Mouse (Mus musculus) Patski (cell line): ENCODE data around the gene Zdhhc23. TPM values are rescaled to one million over a fixed set of nuclear protein-coding genes. Genes with fewer than 3 reads are reported as not detected.

Source experiments
- ATAC-seq: fragments of 100-300 bp; one replicate; pipeline ENCODE4 v1.8.0; 2021
- CTCF ChIA-PET: fragments of 350-600 bp; sonication (Branson Sonifier 250); formaldehyde crosslinking; loops from one replicate; lab custom pipeline; 2022; ENCODE audit warnings: inconsistent platforms; lab: Charles Lee
- POLR2A ChIA-PET: fragments of 350-600 bp; sonication (Branson Sonifier 250); formaldehyde crosslinking; loops from one replicate; lab custom pipeline; 2022; ENCODE audit warnings: antibody characterized with exemption, inconsistent platforms; lab: Charles Lee
- DNase-seq: peaks from one replicate; pipeline ENCODE4 v3.0.0-alpha.2; 2011; ENCODE audit warnings: low read depth, low spot score
- H3K27me3 ChIP-seq: fragments of 371-371 bp; one replicate; pipeline ENCODE4 v1.5.1; 2021
- CTCF ChIP-seq: fragments of 100-300 bp; IDR thresholded peaks from one replicate; pipeline ENCODE4 v1.5.1; 2021
- in situ Hi-C: fragments of 300-500 bp; cut with MboI; formaldehyde crosslinking; loops from 3 replicates; pipeline ENCODE4 v1.11.1; 2018; ENCODE audit warnings: low pct_unique_long_range_greater_than_20kb, mixed read lengths
- polyA plus RNA-seq: library from polyadenylated mRNA; unstranded; gene quantifications from one replicate; pipeline ENCODE4 v1.2.3, GENCODE M21; 2021

The Zdhhc23 gene
- polyA plus RNA-seq, 1 experiment from 2014 or later = 2.2 TPM

DNA sequence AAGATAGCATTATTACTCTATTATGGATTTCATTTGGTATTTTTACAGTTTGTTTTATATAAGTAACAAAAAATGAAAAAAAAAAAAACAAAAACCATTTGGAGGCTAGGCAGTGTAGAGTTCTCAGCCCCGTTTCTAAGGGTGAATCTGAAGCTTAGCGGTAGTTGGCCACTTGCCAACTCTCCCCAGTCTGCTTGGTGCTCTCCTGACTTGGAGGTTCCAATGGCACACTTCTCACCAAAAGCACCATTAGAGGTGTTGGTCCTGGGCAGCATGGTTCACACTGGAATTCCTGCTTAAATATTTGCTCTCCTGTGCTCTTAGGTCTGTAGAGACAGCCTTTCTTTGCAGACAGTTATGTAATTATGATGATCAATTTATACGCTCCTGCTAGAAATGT is 44.2 kb downstream of the Zdhhc23 start:
- TF ChIP-seq CTCF = no peak
- ATAC-seq = no peak
- in situ Hi-C loops = no loop called here

GRCm38 (mm10) chr16:43934856-43935255 is 44.7 kb downstream of the Zdhhc23 start:
- DNase-seq = no peak
- H3K27me3 ChIP-seq = no peaks in the 10 kb centered on the region

More for the DNA sequence above, 44.2 kb downstream of the Zdhhc23 start:
- DNase-seq = no peak
- ChIA-PET CTCF (interaction anchor here (0.8 to 2.6 kb wide), 3 partner anchors 9 to 18 kb away, joined by 3 to 16 read pairs (median 4); partner anchors contain the start of gene Qtrt2), POLR2A (interaction anchor here (0.5 to 1.2 kb wide), 2 partner anchors 10 to 1727 kb away, joined by 3 to 8 read pairs; no protein-coding TSS in a partner anchor)
- H3K27me3 ChIP-seq = no peaks in the 10 kb centered on the region

GRCm38 (mm10) chr16:43933041-43933440 is 46.5 kb downstream of the Zdhhc23 start:
- CTCF ChIA-PET = interaction anchor here (2.6 kb wide), 1 partner anchor 11 kb away, joined by 16 read pairs; no protein-coding TSS in a partner anchor
- DNase-seq (no peak), ATAC-seq (no peak)
- in situ Hi-C loops = no loop called here
- no peaks in the 10 kb centered on the region for H3K27me3 ChIP-seq
- no peak for TF ChIP-seq CTCF
- POLR2A ChIA-PET = no interaction called here

More at GRCm38 (mm10) chr16:43934856-43935255, 44.7 kb downstream of the Zdhhc23 start:
- in situ Hi-C loops = no loop called here
- no peak for ATAC-seq
- no peak for TF ChIP-seq CTCF
- POLR2A ChIA-PET = interaction anchor here (0.5 to 1.2 kb wide), 3 partner anchors 10 to 1726 kb away, joined by 3 to 8 read pairs (median 5); no protein-coding TSS in a partner anchor
- CTCF ChIA-PET = interaction anchor here (2.6 kb wide), 1 partner anchor 9 kb away, joined by 16 read pairs; no protein-coding TSS in a partner anchor

GRCm38 (mm10) chr16:43932319-43932718 is 47.3 kb downstream of the Zdhhc23 start:
- ChIA-PET POLR2A (no interaction called here), CTCF (no interaction called here)
- in situ Hi-C loops = no loop called here
- no peak for TF ChIP-seq CTCF
- no peaks in the 10 kb centered on the region for H3K27me3 ChIP-seq
- no peak for DNase-seq
- no peak for ATAC-seq

- CTCF ChIA-PET = interaction anchor here (0.8 to 1.7 kb wide), 5 partner anchors 9 to 128 kb away, joined by 3 to 6 read pairs (median 4); partner anchors contain the start of gene Ccdc191
- H3K27me3 ChIP-seq = no peaks in the 10 kb centered on the region
- POLR2A ChIA-PET = no interaction called here
- DNase-seq (no peak), ATAC-seq (no peak)
- no peak for TF ChIP-seq CTCF
- in situ Hi-C loops = no loop called here
Observed at GRCm38 (mm10) chr16:43931502-43931901, 48.1 kb downstream of the Zdhhc23 start.

GRCm38 (mm10) chr16:43930577-43930976 is 49.0 kb downstream of the Zdhhc23 start:
- ChIA-PET POLR2A (interaction anchor here (0.8 kb wide), 1 partner anchor 13 kb away, joined by 3 read pairs; no protein-coding TSS in a partner anchor), CTCF (interaction anchor here (1.2 to 1.7 kb wide), 3 partner anchors 10 to 41 kb away, joined by 3 to 6 read pairs (median 4); partner anchors contain the start of gene Ccdc191)
- in situ Hi-C loops = no loop called here
- no peaks in the 10 kb centered on the region for H3K27me3 ChIP-seq
- TF ChIP-seq CTCF = no peak
- ATAC-seq (no peak), DNase-seq (no peak)

DNA sequence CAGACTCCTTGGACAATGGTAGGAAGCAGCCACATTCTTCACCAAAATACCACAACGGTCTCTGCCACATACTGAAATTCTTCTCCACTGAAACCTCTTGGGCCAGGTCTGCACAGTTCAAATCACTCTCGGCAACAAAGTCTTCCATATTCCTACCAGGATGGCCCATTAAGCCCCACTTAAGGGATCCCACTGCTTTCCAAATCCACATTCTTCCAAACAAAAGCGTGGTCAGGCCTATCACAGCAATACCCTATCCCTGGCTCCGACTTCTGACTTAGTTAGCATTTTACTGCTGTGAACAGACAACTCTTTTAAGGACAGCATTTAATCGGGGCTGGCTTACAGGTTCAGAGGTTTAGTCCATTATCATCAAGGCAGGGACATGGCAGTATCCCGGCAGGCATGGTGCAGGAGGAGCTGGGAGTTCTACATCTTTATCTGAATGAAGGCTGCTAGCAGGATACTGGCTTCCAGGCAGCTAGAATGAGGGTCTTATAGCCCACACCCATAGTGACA is 53.2 kb downstream of the Zdhhc23 start, which contains the start of gene Qtrt2:
Gene Qtrt2 (minus strand): TSS at position 469 of the 519 bp plus-strand sequence.
- CTCF ChIA-PET = interaction anchor here (1.4 kb wide), 1 partner anchor 9 kb away, joined by 4 read pairs; no protein-coding TSS in a partner anchor
- H3K27me3 ChIP-seq = no peaks in the 10 kb centered on the region
- TF ChIP-seq CTCF = no peak
- POLR2A ChIA-PET = interaction anchor here (0.6 kb wide), 1 partner anchor 11 kb away, joined by 4 read pairs; no protein-coding TSS in a partner anchor
- in situ Hi-C loops = no loop called here
- ATAC-seq (no peak), DNase-seq (no peak)

DNA sequence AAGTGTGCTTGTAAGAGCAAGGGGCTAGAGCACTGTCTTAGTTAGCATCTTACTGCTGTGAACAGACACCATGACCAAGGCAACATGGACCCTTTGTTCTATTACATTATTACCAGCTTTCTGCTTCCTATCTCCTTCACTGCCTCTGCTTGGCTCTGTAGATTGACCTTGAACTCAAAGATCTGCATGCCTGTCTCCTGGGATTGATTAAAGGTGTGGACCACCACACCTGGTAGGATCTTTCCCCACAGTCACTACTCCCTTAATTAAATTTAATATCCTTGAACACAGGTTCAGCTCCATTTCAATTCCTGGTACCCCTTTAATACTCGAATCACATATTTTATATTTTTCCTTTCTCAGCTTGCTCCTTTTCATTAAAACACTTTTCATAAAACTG is 53.7 kb downstream of the Zdhhc23 start:
- ChIA-PET CTCF (interaction anchor here (1.4 kb wide), 1 partner anchor 10 kb away, joined by 4 read pairs; no protein-coding TSS in a partner anchor), POLR2A (interaction anchor here (0.6 kb wide), 1 partner anchor 11 kb away, joined by 4 read pairs; no protein-coding TSS in a partner anchor)
- ATAC-seq = no peak
- no peak for TF ChIP-seq CTCF
- in situ Hi-C loops = no loop called here
- H3K27me3 ChIP-seq = no peaks in the 10 kb centered on the region
- DNase-seq = no peak

DNA sequence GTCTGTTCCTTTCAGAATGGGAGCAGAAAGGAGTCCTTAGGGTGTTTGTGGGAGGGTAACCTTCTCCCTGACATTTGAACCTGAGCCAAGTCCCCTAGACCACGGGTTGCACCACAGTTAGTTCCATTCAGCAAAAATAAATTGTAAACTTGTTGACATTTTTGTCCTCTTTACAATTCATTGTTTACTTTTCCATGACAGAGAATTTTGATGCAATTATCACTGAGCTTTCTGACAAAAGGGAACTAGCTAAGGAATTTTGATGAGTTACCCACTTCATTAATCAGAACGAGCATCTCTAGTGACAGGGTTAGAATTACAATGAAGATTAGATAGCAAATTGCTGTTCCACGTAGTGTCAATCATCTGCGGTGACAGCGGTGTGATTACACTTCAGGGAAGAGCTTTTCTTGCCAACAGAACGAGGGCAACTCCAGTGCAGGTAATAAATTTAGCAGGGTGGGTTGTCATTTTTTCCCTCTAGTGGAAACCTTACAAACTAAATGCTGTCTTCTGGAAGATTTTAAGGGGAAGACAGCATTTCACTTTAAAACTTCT is 54.5 kb downstream of the Zdhhc23 start:
- in situ Hi-C loops = no loop called here
- POLR2A ChIA-PET = interaction anchor here (0.6 to 0.7 kb wide), 2 partner anchors 10 to 20 kb away, joined by 3 to 5 read pairs; no protein-coding TSS in a partner anchor
- CTCF ChIA-PET = no interaction called here
- TF ChIP-seq CTCF = no peak
- no peak for DNase-seq
- no peak for ATAC-seq
- H3K27me3 ChIP-seq = no peaks in the 10 kb centered on the region

DNA sequence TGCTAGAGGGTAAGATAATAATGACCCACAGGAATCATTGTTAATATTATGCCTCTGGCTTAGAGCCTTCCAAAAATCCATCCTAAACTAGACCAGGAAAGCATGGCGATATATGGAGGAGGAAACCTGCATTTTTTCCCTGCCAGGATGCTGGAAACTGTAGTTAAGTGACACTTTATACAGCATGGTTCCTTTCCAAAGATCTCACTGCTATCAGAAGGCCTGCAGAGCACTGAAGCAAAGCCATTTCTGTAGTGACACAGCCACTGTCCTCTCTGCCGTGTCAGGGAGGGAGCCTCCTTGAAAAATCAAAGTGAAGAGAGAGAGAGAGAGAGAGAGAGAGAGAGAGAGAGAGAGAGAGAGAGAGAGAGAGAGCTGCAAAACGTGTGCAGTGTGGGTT is 57.0 kb downstream of the Zdhhc23 start:
- DNase-seq (no peak), ATAC-seq (no peak)
- CTCF ChIA-PET = no interaction called here
- POLR2A ChIA-PET = interaction anchor here (0.9 kb wide), 1 partner anchor 40 kb away, joined by 3 read pairs; no protein-coding TSS in a partner anchor
- no peaks in the 10 kb centered on the region for H3K27me3 ChIP-seq
- in situ Hi-C loops = no loop called here
- no peak for TF ChIP-seq CTCF
